Mouse (Mus musculus) heart, embryonic 13.5 days (tissue): Measurements from ENCODE around the gene Artn. TPM values are rescaled to one million over a fixed set of nuclear protein-coding genes. Genes with fewer than 3 reads are reported as not detected.

Experiments used
- ATAC-seq: fragments of 200-750 bp; cut with Nextera tagmentation; 2 replicates; pipeline ENCODE4 v1.8.0; 2017; ENCODE audit warnings: moderate TSS enrichment; ENCODE audit not compliant: insufficient number of reproducible peaks, low FRiP score, low TSS enrichment; ENCODE audit errors: extremely low read depth
- H3K27ac ChIP-seq: fragments of 300-500 bp; sonication (generic); replicated peaks from 2 replicates; pipeline ENCODE4 v1.5.1; 2015; ENCODE audit warnings: moderate library complexity, mild to moderate bottlenecking, inconsistent platforms
- H3K27me3 ChIP-seq: fragments of 300-500 bp; sonication (generic); replicated peaks from 2 replicates; pipeline ENCODE4 v1.6.1; 2015; ENCODE audit warnings: mild to moderate bottlenecking, inconsistent platforms
- H3K36me3 ChIP-seq: fragments of 300-500 bp; sonication (generic); 2 replicates; pipeline ENCODE4 v1.6.1; 2015; ENCODE audit warnings: mild to moderate bottlenecking, inconsistent platforms
- H3K4me1 ChIP-seq: fragments of 300-500 bp; sonication (generic); 2 replicates; pipeline ENCODE4 v1.6.1; 2015; ENCODE audit warnings: inconsistent platforms
- H3K4me2 ChIP-seq: fragments of 300-500 bp; sonication (generic); 2 replicates; pipeline ENCODE4 v1.6.1; 2015; ENCODE audit warnings: inconsistent platforms, mild to moderate bottlenecking, moderate library complexity
- H3K4me3 ChIP-seq: fragments of 300-500 bp; sonication (generic); 2 replicates; pipeline ENCODE4 v1.5.1; 2015; ENCODE audit warnings: moderate library complexity, mild to moderate bottlenecking, inconsistent platforms
- H3K9ac ChIP-seq: fragments of 300-500 bp; sonication (generic); 2 replicates; pipeline ENCODE4 v1.6.1; 2015; ENCODE audit warnings: inconsistent platforms, mild to moderate bottlenecking, moderate library complexity
- H3K9me3 ChIP-seq: fragments of 300-500 bp; sonication (generic); 2 replicates; pipeline ENCODE4 v1.6.1; 2016; ENCODE audit warnings: inconsistent platforms
- WGBS: fragments of 180-500 bp; shearing (Covaris S2); methylation state at CpG from one replicate; pipeline ENCODE4 v1.1.7; 2015; ENCODE audit warnings: mixed read lengths; 5-methylcytosine and 5-hydroxymethylcytosine counted together
- polyA plus RNA-seq: library from polyadenylated mRNA; unstranded; fragments of >200 nt; fragmentation: Nextera tagmentation; extraction: Ambion mirVana; gene quantifications from 2 replicates; pipeline ENCODE4 v1.2.1, GENCODE M21; 2015

Gene Artn
- 0.66 and 0.98 TPM in 2 replicates for polyA plus RNA-seq

DNA sequence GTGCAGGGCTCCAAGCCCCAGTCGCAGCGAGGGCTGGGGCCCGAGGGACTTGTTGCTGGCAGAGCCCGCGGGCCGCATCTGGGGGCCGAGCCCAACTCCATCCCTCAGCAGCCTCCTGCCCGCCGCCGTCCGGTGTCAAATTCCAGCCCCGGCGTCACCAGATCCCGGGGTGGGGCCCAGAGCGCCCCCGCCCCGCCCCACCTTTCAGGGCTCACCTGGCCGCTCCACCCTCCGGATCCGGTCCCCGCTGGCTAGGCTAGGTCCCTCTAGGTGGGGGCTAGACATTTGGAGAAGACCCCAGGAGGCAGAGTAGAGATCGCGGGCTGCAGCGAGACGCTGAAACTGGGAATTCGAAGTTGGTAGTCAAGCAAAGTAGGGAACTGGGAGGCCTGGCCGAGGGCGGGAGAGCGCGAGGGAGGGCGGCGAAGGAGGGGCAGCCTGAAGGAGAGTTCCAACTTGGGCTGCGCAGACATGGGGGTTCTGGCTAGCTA, at the start of gene Artn:
Artn (minus strand) TSS at position 373 of the 491 bp plus-strand sequence.
- 0 out of 2 replicates have a peak, but pooled peaks have one; percentile 9 for ATAC-seq
- H3K36me3 ChIP-seq, result peaks cover 12% of the 10 kb centered on the region
- H3K4me2 ChIP-seq, result peak within 1 kb of the TSS; percentile 89
- H3K9me3 ChIP-seq, result peaks cover 3% of the 10 kb centered on the region; the same call in 1 of the 2 replicates
- H3K27me3 ChIP-seq, result peaks cover 62% of the 10 kb centered on the region
- WGBS, result under 1% methylated on average over 33 of the region's 33 CpGs
- H3K4me1 ChIP-seq, result peaks cover 40% of the 10 kb centered on the region
- H3K9ac ChIP-seq, result peak within 1 kb of the TSS; percentile 74
- H3K27ac ChIP-seq, result no peak within 1 kb of the TSS
- peak within 1 kb of the TSS; percentile 55 for H3K4me3 ChIP-seq

DNA sequence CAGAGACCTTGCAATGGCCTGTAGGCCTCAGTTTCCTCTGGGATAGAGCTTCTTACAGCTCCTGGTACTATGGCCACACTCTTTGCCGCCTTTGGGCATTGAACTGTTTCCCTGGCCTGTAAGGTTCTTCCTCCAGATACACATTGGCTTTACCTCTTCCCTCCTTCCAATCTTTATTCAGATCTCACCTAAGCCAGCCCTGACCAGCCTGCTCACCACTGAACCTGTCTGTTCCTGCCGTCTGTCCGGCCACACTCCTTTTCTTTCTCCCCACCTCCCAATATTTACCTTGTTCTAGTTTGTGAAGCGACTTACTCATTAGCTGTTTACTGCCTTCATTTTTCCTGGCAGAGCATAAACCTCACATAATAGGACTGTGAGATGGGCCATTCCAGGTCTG, 49.6 kb upstream of the Artn start:
- no peaks in the 10 kb centered on the region for H3K27me3 ChIP-seq
- H3K36me3 ChIP-seq, result no peaks in the 10 kb centered on the region
- H3K4me2 ChIP-seq, result no peak overlapping the region
- H3K9ac ChIP-seq, result no peak overlapping the region
- peaks cover 60% of the 10 kb centered on the region for H3K4me1 ChIP-seq
- no peak overlapping the region for H3K27ac ChIP-seq
- ATAC-seq, result no peak
- no peak overlapping the region for H3K4me3 ChIP-seq
- H3K9me3 ChIP-seq, result no peaks in the 10 kb centered on the region
- WGBS, result 91% methylated on average over 4 of the region's 4 CpGs

DNA sequence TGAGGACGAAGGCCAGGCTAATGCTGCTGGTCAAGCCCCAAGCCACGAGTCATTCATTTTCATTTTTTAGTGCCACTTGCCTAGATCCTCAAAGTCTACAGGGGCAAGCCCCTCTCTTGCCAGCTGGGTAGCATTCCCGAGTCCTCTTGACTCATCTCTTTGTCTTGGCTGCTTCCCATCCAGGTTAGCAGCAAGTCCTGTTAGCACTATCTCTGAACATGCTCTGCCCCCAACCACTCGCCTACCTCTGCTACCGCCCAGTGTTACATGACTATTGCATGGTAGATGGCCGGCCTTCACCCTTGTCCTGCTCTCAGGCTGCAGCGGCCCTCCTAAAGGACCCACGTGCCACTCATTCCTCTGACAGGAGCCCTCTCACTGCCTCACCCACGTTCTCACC, 48.7 kb upstream of the Artn start:
- Histone ChIP-seq H3K4me3 (no peak overlapping the region), H3K36me3 (no peaks in the 10 kb centered on the region), H3K27ac (no peak overlapping the region), H3K4me1 (peaks cover 59% of the 10 kb centered on the region), H3K4me2 (no peak overlapping the region), H3K9me3 (no peaks in the 10 kb centered on the region), H3K9ac (peak overlapping the region; percentile 10; the same call in 1 of the 2 replicates), H3K27me3 (no peaks in the 10 kb centered on the region)
- ATAC-seq, result no peak
- 81% methylated on average over 9 of the region's 9 CpGs for WGBS

DNA sequence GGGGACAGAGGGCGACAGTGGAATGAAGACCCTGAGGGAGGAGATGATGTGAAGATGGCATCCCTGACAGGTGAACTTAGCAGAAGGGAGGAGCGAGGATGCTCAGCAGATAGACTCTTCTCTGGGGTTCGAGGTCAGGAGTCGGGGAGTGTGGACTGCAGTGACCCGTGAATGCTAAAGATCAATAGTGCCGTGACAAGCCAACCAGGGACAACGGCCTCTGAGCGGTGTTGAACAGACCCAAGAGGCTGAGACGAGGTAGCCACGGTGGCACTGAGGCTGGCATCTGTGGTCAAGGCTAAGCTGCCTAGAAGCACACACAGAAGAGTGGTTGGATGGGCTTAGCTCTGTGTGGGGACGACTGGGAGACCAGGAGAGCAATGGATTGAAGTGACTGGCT, 48.3 kb upstream of the Artn start:
- Histone ChIP-seq H3K9me3 (no peaks in the 10 kb centered on the region), H3K27ac (peak overlapping the region; percentile 69; the same call in 1 of the 2 replicates), H3K4me2 (peak overlapping the region; percentile 52), H3K4me3 (peak overlapping the region; percentile 21; the same call in 1 of the 2 replicates), H3K4me1 (peaks cover 59% of the 10 kb centered on the region), H3K9ac (peak overlapping the region; percentile 63), H3K27me3 (no peaks in the 10 kb centered on the region), H3K36me3 (no peaks in the 10 kb centered on the region)
- WGBS, result 81% methylated on average over 11 of the region's 11 CpGs
- no peak for ATAC-seq

DNA sequence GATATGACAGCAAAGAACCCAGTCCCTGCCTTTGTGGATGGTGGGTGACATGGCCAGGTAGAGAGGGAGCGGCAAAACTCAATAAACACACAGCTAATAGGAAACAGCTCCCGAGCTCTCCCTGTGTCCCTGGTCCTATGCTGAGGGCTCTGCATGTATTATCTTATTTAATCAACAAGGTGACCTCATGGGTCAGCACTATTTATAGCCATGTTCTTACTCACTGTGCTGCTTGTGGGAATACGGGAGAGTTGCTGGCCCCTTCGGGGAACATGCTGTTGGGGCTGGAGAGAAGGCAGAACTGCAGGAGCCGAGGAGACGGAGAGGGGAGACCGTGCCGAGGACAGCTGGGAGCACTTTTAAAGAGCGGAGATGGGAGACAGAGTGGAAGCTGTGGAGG, 47.8 kb upstream of the Artn start:
- Histone ChIP-seq H3K9me3 (no peaks in the 10 kb centered on the region), H3K4me2 (peak overlapping the region; percentile 52), H3K27ac (peak overlapping the region; percentile 69), H3K9ac (peak overlapping the region; percentile 63), H3K36me3 (no peaks in the 10 kb centered on the region), H3K27me3 (no peaks in the 10 kb centered on the region), H3K4me3 (peak overlapping the region; percentile 21; the same call in 1 of the 2 replicates), H3K4me1 (peaks cover 56% of the 10 kb centered on the region)
- 39% methylated on average over 9 of the region's 9 CpGs for WGBS
- no peak for ATAC-seq

DNA sequence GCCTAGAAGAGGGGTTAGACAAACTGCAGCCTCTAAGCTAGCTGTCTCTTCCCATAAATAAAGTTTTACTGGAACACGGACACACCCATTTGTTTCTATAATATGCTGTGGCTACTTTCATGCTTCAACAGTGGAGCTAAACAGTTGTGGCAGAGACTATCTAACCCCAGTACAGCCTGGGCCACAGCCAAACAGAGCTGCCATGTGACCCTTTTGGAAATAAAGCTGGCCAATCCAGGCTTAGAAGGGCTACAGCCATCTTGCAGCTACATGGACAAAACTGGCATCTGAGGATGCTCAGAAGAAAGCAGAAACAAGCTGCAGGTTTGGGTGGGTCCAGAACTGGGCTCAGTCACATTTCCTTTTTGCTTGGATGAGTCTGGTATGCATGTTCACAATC, 46.3 kb upstream of the Artn start:
- Histone ChIP-seq H3K4me1 (peaks cover 53% of the 10 kb centered on the region), H3K9me3 (no peaks in the 10 kb centered on the region), H3K9ac (no peak overlapping the region), H3K4me2 (no peak overlapping the region), H3K36me3 (no peaks in the 10 kb centered on the region), H3K27me3 (no peaks in the 10 kb centered on the region), H3K27ac (no peak overlapping the region), H3K4me3 (no peak overlapping the region)
- WGBS, result 89% methylated on average over 1 of the region's 1 CpGs
- no peak for ATAC-seq

DNA sequence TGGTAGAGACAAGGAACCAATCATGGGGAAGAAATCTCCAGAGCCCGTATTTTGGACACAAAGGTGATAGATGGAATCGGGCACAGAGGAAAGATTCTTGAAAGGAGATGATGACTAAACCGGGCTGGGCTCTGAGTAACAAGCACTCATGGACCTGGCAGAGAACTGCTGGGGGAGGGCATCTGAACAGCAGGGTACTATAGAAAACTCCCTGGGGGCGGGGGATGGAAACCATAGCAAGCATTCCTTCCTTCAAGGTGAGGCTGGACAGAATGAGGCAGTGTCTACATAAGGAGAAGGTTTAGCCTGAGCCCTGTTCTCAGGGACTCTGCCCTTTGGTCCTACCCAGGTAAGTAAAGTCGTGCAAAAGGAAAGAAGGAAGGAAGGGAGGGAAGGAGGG, 45.2 kb upstream of the Artn start:
- no peak overlapping the region for H3K9ac ChIP-seq
- no peak overlapping the region for H3K27ac ChIP-seq
- 75% methylated on average over 5 of the region's 5 CpGs for WGBS
- no peak for ATAC-seq
- no peaks in the 10 kb centered on the region for H3K27me3 ChIP-seq
- no peaks in the 10 kb centered on the region for H3K9me3 ChIP-seq
- H3K36me3 ChIP-seq, result no peaks in the 10 kb centered on the region
- no peak overlapping the region for H3K4me3 ChIP-seq
- peaks cover 53% of the 10 kb centered on the region for H3K4me1 ChIP-seq
- no peak overlapping the region for H3K4me2 ChIP-seq

DNA sequence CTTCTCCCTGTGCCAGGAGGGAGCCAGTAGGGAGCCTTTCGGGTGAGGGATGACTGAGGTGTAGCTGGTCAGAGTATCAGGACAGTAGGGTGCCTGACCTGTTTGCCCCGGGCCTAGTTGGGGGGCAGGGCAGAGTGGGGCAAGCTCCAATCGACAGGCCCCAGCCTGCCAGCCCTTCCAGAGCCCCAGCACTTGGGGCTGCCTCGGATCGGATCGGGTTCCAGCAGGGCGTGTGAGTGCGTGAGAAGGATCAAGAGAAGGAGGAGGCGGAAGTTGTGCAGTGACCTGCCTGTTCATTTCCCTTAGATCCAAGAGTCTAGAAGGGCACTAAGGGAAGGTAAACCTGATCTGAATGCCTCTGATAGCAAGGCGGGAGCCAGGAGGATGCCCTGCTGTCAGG, 43.4 kb upstream of the Artn start:
- no peak overlapping the region for H3K9ac ChIP-seq
- no peak overlapping the region for H3K4me3 ChIP-seq
- H3K4me1 ChIP-seq, result peaks cover 45% of the 10 kb centered on the region
- no peak overlapping the region for H3K27ac ChIP-seq
- 43% methylated on average over 10 of the region's 10 CpGs for WGBS
- H3K9me3 ChIP-seq, result no peaks in the 10 kb centered on the region
- no peaks in the 10 kb centered on the region for H3K27me3 ChIP-seq
- H3K36me3 ChIP-seq, result no peaks in the 10 kb centered on the region
- no peak for ATAC-seq
- no peak overlapping the region for H3K4me2 ChIP-seq

DNA sequence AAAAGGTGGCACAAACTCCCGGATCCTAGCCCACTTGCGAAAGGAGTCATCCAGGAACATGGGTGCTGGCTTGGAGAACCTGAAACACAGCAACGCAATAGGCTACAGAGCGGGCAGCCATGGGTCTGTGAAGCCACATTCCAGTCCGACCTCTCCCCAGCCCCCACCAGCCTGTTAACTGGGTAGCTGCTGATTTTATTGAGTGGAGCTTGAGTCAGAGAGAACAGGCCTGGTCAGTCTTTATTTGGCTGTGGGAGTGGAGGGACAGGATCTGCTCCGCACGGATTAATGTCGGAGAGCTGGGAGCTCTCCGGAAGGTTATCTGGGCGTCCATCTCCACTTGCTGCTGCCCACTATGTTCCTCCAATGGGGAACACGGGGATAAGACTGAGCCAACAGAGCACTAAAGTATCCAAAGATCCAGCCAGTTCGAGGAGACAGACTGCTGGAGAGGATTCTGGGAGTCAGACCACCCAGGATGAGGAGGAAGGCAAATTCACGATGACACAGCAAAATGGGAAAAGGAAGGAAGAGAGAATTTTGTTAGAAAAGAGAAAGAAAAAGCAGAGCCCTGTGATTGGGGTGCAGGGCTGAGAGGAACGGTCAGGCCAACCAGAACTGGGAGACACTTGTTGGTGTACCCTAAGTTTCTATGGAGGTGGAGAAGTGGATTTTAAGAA, 34.9 kb upstream of the Artn start:
- peaks cover 12% of the 10 kb centered on the region for H3K36me3 ChIP-seq
- peaks cover 10% of the 10 kb centered on the region for H3K4me1 ChIP-seq
- ATAC-seq, result no peak
- no peak overlapping the region for H3K4me2 ChIP-seq
- no peaks in the 10 kb centered on the region for H3K9me3 ChIP-seq
- H3K27ac ChIP-seq, result no peak overlapping the region
- no peak overlapping the region for H3K4me3 ChIP-seq
- no peaks in the 10 kb centered on the region for H3K27me3 ChIP-seq
- H3K9ac ChIP-seq, result no peak overlapping the region
- WGBS, result 56% methylated on average over 14 of the region's 14 CpGs

DNA sequence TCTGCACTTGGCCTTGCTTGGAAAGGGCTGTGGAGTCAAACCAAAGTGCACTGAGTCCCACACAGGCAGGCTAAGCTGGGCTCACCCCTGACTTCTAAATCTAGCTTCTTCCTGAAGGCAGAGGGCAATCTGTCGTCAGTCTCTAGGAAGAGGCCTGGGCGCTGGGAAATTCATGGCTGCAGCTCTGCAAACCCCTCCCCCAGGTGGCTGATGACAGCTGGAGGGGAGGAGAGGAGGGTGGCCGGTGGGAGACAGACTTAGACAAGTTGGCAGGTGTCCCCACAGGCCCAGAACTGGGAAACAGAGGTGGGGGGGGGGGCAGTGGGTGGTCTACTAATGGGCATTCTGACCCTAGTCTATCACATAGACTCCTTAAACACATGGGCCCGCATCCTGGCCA, 27.9 kb upstream of the Artn start:
- 31% methylated on average over 4 of the region's 4 CpGs for WGBS
- Histone ChIP-seq H3K9me3 (no peaks in the 10 kb centered on the region), H3K27me3 (no peaks in the 10 kb centered on the region), H3K27ac (peak overlapping the region; percentile 82), H3K4me1 (peaks cover 21% of the 10 kb centered on the region), H3K4me2 (peak overlapping the region; percentile 30; the same call in 1 of the 2 replicates), H3K4me3 (no peak overlapping the region), H3K36me3 (peaks cover 39% of the 10 kb centered on the region), H3K9ac (peak overlapping the region; percentile 61)
- peak; percentile 29 for ATAC-seq

DNA sequence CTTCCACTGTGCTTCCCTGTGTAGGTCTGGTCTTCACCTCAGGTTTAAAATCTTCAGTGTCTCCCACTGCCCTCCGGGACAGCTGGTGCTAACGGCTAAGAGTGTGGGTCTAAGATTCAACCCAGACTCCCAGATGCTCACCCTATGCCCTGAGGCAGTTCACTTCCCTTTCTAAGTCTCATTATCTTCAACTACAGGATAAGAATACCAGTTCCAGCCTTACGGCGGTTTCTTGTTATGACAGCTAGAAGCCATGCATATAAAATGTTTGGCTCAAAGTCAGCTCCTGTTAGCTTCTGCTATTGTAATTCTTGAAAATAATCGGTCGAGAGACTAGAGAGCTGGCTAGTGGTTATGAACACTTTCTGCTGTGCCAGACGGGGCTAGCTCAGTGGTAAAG, 17.9 kb upstream of the Artn start:
- Histone ChIP-seq H3K9ac (no peak overlapping the region), H3K4me1 (0 out of 2 replicates have a peak, but pooled peaks cover 2% of the 10 kb centered on the region), H3K27me3 (no peaks in the 10 kb centered on the region), H3K4me2 (no peak overlapping the region), H3K36me3 (peaks cover 23% of the 10 kb centered on the region), H3K27ac (no peak overlapping the region), H3K4me3 (no peak overlapping the region), H3K9me3 (no peaks in the 10 kb centered on the region)
- WGBS, result 64% methylated on average over 7 of the region's 7 CpGs
- no peak for ATAC-seq
